Comparison of ENCODE assay signal across 10 mouse cellular contexts in genomic region chrX:161718548-161718947, GRCm38 (mm10). TPM values are rescaled to one million over a fixed set of nuclear protein-coding genes. Genes with fewer than 3 reads are reported as not detected.
DNase-seq lines count a peak whose midpoint lies in the region; ATAC-seq lines count a peak whose summit lies in the region.
"Had no signal": no experiment of that assay in that cellular context is flagged by ENCODE, and none has a peak within 500 bp of the region (broad histone marks: within the 10 kb centered on the region; RNA-seq: fewer than 3 reads in every experiment).

No protein-coding gene starts in this region.

- no peaks in the 10 kb centered on the region for H3K36me3 ChIP-seq in embryonic facial prominence, embryonic 12.5 days
- H3K36me3 ChIP-seq in hindbrain, embryonic 13.5 days: no peaks in the 10 kb centered on the region
- H3K36me3 ChIP-seq in midbrain, embryonic 10.5 days: no peaks in the 10 kb centered on the region

- H3K9ac ChIP-seq in embryonic facial prominence, embryonic 12.5 days: no peak overlapping the region
- peak overlapping the region; percentile 85 for H3K9ac ChIP-seq in hindbrain, embryonic 13.5 days

- WGBS in embryonic facial prominence, embryonic 12.5 days: 25% methylated on average over 11 of the region's 11 CpGs
- 35% methylated on average over 11 of the region's 11 CpGs for WGBS in hindbrain, embryonic 13.5 days
- 28% methylated on average over 11 of the region's 11 CpGs for WGBS in midbrain, embryonic 10.5 days

- no peaks in the 10 kb centered on the region for H3K4me1 ChIP-seq in embryonic facial prominence, embryonic 12.5 days
- H3K4me1 ChIP-seq in hindbrain, embryonic 13.5 days (replicated peaks): peaks cover 37% of the 10 kb centered on the region
- peaks cover 12% of the 10 kb centered on the region for H3K4me1 ChIP-seq in midbrain, embryonic 10.5 days

- H3K27ac ChIP-seq in embryonic facial prominence, embryonic 12.5 days: no peak overlapping the region
- H3K27ac ChIP-seq in hindbrain, embryonic 13.5 days: peak overlapping the region; percentile 89
- no peak overlapping the region for H3K27ac ChIP-seq in midbrain, embryonic 10.5 days (replicated peaks)

- H3K27me3 ChIP-seq in embryonic facial prominence, embryonic 12.5 days: peaks cover 64% of the 10 kb centered on the region
- H3K27me3 ChIP-seq in hindbrain, embryonic 13.5 days: peaks cover 58% of the 10 kb centered on the region
- H3K27me3 ChIP-seq in midbrain, embryonic 10.5 days (ENCODE audit: low read depth, poor library complexity, severe bottlenecking): peaks cover 96% of the 10 kb centered on the region
- H3K27me3 ChIP-seq: CH12.LX had no signal

- H3K4me2 ChIP-seq in embryonic facial prominence, embryonic 12.5 days (replicated peaks): peak overlapping the region; percentile 95; the same call in 1 of the 2 replicates
- H3K4me2 ChIP-seq in hindbrain, embryonic 13.5 days: peak overlapping the region; percentile 57

- intact Hi-C loops in heart, postnatal 10 days (cut with DNase I): no loop called here

- H3K4me3 ChIP-seq in embryonic facial prominence, embryonic 12.5 days: peak overlapping the region; percentile 53
- H3K4me3 ChIP-seq in hindbrain, embryonic 13.5 days: peak overlapping the region; percentile 61
- peak overlapping the region; percentile 67 for H3K4me3 ChIP-seq in midbrain, embryonic 10.5 days

- no peak for ATAC-seq in embryonic facial prominence, embryonic 12.5 days (ENCODE audit: insufficient number of reproducible peaks, insufficient read depth, low FRiP score, low TSS enrichment)
- no peak for ATAC-seq in hindbrain, embryonic 13.5 days (ENCODE audit: low FRiP score)

- DNase-seq in heart, adult 11 months: peak; percentile 92
- no peak for DNase-seq in heart, postnatal 10 days
- no peak for DNase-seq in midbrain, embryonic 10.5 days (ENCODE audit: low spot score)
- no peak for DNase-seq in spleen, postnatal 4 days (ENCODE audit: low spot score in 2 of 2)
- DNase-seq in thymus, adult 18-20 months: no peak
- no peak for DNase-seq in kidney, adult 11 months
- DNase-seq: thymus, postnatal 4 days had no signal

- H3K9me3 ChIP-seq in embryonic facial prominence, embryonic 12.5 days: no peaks in the 10 kb centered on the region
- no peaks in the 10 kb centered on the region for H3K9me3 ChIP-seq in hindbrain, embryonic 13.5 days
- no peaks in the 10 kb centered on the region for H3K9me3 ChIP-seq in midbrain, embryonic 10.5 days (replicated peaks)

RNA-seq across cellular contexts. Expression of gene Rai2, which starts 1.7 kb away (rescaled TPM):
- total RNA-seq in heart, postnatal 10 days (2021): 10 to 100 TPM; 13.9 to 20.0 TPM
- 1.9 and 2.2 TPM in 2 replicates for polyA plus RNA-seq in embryonic facial prominence, embryonic 12.5 days (2016; fragmentation: Nextera tagmentation; extraction: Ambion mirVana)
- 19.7 and 19.9 TPM in 2 replicates for polyA plus RNA-seq in hindbrain, embryonic 13.5 days (2015; fragmentation: Nextera tagmentation; extraction: Ambion mirVana)
- 1.9 and 3.3 TPM in 2 replicates for polyA plus RNA-seq in midbrain, embryonic 10.5 days (2016; fragmentation: Nextera tagmentation; extraction: Ambion mirVana)
- total RNA-seq: CH12.LX had no signal
